Mouse (Mus musculus): ENCODE measurements around the gene Hddc2.

DNA sequence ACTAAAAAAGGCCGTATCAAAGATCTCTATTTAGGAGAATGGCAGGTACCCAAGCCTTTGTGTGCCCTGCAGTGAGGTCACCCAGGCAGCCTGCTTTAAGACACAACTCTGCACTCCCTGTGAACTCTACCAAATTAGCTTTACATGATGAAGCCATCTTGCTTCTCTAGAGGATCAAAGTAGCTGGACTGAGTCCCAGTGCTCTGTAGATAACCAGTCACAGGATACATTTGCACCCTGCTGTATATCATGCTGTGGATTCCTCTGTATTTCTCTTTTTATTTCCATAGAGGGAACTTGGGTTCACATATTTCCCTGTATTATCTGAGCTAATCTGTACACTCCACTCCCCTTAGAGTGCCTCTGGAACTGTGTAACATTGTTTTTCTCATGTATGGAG, 40.0 kb upstream of the Hddc2 start:
- TF ChIP-seq MAFK (IDR thresholded peaks at IDR 0.05; ENCODE audit: insufficient read depth, low read depth, low read length) (no peak), HCFC1 (IDR thresholded peaks at IDR 0.05; ENCODE audit: borderline replicate concordance, insufficient read depth, low read length) (no peak), ZNF384 (IDR thresholded peaks at IDR 0.05; ENCODE audit: low read depth, low read length) (no peak), CHD2 (IDR thresholded peaks at IDR 0.05; ENCODE audit: low read depth, low read length) (no peak), ZC3H11A (IDR thresholded peaks at IDR 0.05; ENCODE audit: borderline replicate concordance, low read depth, low read length) (no peak)
